Mouse (Mus musculus) 3T3-L1 (cell line): ENCODE data around the gene Ppfibp1.
A peak's percentile ranks its signal among the peaks of the same experiment; 100 is the strongest.
"Not testable (repeated sequence)": the region's sequence is repeated elsewhere in the genome, so short reads cannot be mapped to it uniquely, and the experiment has no call there.

Source experiments
- DNase-seq: peaks from one replicate; pipeline ENCODE4 v3.0.0-alpha.2; 2015; ENCODE audit warnings: low read depth, low spot score

Gene Ppfibp1

GRCm38 (mm10) chr6:146887958-146888659 is at the start of gene Ppfibp1:
Gene Ppfibp1 (plus strand): TSS chr6:146888487.
- peak; percentile 91 for DNase-seq

GRCm38 (mm10) chr6:146838863-146839262 is 49.4 kb upstream of the Ppfibp1 start:
- DNase-seq, result no peak

DNA sequence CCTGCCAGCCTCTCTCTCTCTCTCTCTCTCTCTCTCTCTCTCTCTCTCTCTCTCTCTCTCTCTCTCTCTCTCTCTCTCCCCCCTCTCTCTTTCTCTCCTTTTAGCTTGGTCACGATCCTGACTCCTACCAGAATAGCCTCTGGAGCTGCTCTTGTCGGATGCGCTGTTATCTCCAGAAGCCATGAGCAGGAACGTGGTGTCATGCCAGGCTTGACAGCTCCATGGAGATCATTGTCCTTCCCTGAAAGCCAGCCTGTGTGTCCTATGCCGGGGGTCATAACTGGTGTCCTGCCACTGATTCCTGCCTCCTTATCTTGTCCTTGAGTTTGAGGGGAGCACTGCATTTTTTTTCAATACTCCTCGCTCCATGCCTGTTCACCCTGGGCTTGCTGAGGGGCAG is 43.4 kb upstream of the Ppfibp1 start:
- no peak for DNase-seq

GRCm38 (mm10) chr6:146845347-146845746 is 42.9 kb upstream of the Ppfibp1 start:
- DNase-seq, result no peak

DNA sequence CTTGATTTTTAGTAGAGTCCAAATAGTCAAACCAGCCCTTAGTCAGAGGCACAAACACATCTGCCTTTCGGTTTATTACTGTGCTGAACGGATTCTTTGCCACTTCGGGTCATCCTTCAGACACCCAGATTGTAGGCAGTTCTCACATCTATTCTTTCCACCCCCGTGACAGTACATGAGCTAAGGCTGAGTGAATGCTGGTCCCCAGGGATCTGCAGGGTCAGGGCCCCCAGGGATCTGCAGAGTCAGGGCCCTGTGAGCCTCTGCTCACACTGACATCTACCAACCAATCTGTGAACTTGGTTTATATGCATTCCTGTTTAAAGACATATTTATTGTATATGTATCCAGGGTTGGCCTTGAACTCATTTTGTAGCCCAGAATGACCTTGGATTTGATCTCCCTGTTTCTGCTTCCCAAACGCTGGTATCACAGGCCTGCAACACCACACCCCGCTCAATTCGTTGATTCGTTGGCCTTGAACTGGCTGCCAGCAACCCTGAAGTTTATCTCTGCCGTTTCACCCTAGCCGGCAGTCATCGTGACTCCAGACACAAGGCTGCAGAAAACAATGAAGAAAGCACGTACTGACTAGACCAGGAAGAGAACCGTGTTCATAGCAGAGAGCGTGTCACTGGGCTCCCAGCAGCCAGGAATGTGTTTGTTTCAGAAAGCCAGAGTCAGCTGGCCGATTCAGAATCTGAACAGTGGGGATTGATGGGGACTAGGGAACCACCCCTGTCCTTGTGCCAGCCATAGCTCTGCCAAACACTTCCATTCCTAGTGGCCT is 42.1 kb upstream of the Ppfibp1 start:
- DNase-seq, result peak; percentile 79

- no peak for DNase-seq
Measured at GRCm38 (mm10) chr6:146847402-146847801, 40.9 kb upstream of the Ppfibp1 start.

DNA sequence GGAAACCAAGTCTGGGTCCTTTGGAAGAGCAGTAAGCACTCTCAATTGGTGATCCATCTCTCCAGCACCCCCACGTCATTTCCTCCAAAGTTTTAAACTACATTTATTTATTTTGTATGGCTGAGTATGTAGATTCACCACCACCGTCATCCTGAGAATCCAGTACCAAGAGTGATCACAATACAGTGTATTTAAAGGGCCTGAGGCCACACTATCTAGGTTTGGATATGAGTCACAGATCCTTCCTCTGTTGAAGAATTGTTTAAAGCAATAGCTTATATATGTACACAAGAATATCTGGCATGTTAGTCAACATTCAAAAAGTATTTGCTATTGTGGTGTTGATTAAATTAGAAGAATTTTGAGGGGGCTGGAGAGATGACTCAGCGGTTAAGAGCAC is 40.0 kb upstream of the Ppfibp1 start:
- peak; percentile 78 for DNase-seq

- no peak for DNase-seq
Measured at GRCm38 (mm10) chr6:146850050-146850449, 38.2 kb upstream of the Ppfibp1 start, which contains the start of gene Smco2. Gene Smco2 (plus strand): TSS chr6:146850104.

- DNase-seq, result no peak
Measured at GRCm38 (mm10) chr6:146851916-146852315, 36.4 kb upstream of the Ppfibp1 start.

- DNase-seq, result no peak
Measured at GRCm38 (mm10) chr6:146852739-146853138, 35.5 kb upstream of the Ppfibp1 start.

- no peak for DNase-seq
Measured at GRCm38 (mm10) chr6:146855185-146855584, 33.1 kb upstream of the Ppfibp1 start.

DNA sequence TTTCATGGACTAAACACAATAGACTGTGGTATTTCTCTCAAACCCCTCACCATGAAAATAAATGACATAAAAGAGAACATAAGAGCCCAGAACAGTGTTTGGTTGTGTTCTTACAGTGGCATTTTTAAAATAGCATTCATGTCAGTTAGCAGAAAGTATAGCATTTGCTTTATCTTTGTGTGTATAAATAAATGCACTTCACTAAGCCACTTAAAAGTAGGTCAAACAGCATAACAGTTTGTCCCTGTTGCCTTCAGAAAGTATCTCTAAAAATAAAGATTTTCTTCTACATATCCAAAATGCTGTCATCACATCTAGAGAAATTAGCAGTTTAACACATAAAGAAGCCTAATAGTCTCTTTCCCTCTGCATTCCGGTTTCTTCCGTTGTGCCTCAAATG is 30.9 kb upstream of the Ppfibp1 start:
- DNase-seq, result no peak

DNA sequence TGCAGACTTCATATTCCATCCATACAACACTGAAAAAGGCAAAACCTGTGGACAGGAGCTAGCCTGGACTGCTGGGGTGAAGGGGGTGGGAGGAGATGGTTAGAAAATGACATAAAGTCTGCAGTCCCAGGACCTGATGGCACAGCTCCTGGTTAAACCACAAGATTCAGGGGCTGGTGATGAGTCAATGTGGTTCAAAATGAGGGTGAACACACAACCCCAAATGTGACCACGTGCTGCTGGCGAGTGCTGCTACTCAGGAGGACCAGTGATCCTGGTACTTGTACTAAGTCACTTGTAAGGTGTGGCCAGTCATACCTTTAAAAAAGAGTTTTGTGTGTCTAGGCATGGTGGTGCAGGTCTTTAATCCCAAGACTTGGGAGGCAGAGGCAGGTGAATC is 25.1 kb upstream of the Ppfibp1 start:
- peak; percentile 60 for DNase-seq

GRCm38 (mm10) chr6:146864370-146864769 is 23.9 kb upstream of the Ppfibp1 start:
- not testable (repeated sequence) for DNase-seq

- DNase-seq, result peak; percentile 46
Measured at GRCm38 (mm10) chr6:146865701-146866100, 22.6 kb upstream of the Ppfibp1 start.

GRCm38 (mm10) chr6:146871975-146872374 is 16.3 kb upstream of the Ppfibp1 start:
- no peak for DNase-seq

- DNase-seq, result no peak
Measured at GRCm38 (mm10) chr6:146874415-146874814, 13.9 kb upstream of the Ppfibp1 start.

- DNase-seq, result no peak
Measured at GRCm38 (mm10) chr6:146876820-146877219, 11.5 kb upstream of the Ppfibp1 start.

DNA sequence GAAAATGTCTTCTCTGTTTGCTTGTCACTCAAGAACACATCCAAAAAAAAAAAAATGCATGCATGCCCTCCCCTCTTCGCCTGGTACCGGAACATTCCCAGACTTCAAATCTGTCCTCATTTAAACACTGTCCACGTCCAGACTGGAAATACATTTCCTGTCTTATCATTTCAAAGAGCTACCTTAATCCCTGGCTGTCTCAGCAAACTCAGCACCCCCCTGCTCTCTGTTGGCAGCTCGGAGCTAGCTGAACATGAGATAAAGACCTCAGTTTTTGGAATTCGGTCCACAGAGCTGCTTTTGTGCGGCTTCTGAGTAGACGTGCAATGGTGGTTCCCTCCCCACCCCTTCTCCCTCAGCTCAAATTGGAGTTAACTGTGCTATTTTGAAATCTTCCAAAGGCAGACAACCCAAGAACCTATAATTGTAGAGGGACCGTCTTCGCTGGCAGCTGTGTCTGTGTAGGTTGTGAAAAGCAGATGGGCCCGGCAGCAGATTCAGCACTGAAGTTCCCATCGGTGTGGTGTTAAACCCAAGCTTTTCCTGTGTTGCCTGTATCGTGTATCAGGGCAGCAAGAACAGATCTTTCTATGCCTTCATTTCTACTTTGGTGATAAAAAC is 10.8 kb upstream of the Ppfibp1 start:
- DNase-seq, result no peak

DNA sequence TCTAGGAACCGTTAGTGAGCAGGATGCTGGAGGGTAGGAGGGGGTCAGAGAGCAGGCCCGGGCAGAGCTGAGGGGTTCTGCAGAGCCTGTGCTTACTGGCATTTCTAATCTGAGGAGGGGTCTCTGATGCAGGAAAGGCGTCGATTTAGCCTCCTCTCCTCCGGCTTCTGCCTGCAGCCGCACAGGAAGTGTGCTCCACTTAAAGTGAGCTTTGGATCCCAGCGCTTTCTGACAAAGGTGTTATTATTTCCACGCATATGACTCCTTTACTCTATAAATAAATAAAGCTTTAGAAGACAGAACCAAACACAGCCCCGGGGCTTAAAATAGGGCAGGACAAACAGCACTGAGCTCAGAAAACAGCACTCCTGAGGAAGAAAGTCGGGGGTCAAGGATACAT is 9.4 kb upstream of the Ppfibp1 start:
- DNase-seq, result no peak

GRCm38 (mm10) chr6:146879856-146880255 is 8.4 kb upstream of the Ppfibp1 start:
- DNase-seq, result no peak

DNA sequence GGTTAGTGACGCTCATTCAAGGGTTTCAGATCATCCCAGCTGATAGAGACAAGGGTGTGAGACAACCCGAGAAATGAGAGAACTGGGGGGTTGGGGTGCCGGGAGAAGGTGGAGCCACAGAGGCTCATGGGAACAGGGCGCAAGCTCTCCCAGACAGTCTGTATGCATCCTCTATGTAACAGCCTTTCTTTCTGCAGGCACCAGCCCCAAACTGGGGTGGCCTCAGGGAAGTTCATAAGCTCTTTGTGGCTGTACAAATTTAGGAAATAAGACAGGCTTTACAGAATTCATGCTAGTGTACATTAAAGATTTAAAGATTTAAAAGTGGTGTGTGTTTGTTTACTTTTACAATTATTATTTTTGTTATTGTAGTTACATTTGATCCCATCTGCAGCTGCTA is 8.0 kb upstream of the Ppfibp1 start:
- no peak for DNase-seq
